Mouse (Mus musculus): ENCODE results near the gene Tbcel.

DNA sequence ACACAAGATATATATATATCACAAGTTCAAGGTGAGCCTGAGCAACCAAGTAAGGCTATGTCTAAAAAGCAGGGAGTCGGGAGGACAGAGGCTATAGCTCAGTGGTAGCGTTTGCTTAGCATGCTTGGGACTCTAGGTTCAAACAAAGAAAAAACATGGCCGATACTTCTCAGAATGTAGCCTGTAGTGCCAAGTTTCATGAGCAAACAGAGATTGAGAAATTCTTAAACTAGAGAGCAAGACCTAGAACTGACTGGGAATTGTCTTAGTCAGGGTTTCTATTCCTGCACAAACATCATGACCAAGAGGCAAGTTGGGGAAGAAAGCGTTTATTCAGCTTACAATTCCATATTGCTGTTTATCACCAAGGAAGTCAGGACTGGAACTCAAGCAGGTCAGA, 31.4 kb downstream of the Tbcel start:
- TF ChIP-seq CTCF (conservative IDR thresholded peaks at IDR 0.05; ENCODE audit: low read length) (no peak), NANOG (IDR thresholded peaks at IDR 0.05; ENCODE audit: borderline replicate concordance, low read length) (no peak)
